Mouse (Mus musculus): ENCODE measurements around the gene Tbx2.

The Tbx2 gene

GRCm38 (mm10) chr11:85889730-85890562, 57.6 kb downstream of the Tbx2 start:
- DNase-seq, result no peak

DNA sequence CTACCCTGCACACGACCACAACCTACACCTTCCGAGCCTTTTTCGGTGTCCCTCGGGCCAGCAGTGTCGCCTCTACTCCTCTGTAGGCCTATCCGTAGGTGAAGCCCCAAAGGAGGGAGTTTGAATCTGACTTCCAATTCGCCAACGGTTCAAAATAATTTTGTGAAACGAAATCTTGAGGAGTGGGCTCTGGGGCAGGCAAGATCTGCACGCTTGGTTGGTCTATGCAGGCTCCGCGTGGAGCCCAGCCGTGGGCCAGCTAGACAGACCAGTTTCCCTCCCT, 58.2 kb downstream of the Tbx2 start:
- no peak for DNase-seq

- DNase-seq, result no peak
Measured at GRCm38 (mm10) chr11:85891010-85891691, 58.8 kb downstream of the Tbx2 start.

All from cerebellum, adult 9-10 months (tissue).